Mouse (Mus musculus) A20 (cell line): ENCODE measurements around the gene Neu3.

Experiments
- DNase-seq: peaks from one replicate; pipeline ENCODE4 v3.0.0-alpha.2; 2011; ENCODE audit warnings: low read depth, low spot score

The Neu3 gene

DNA sequence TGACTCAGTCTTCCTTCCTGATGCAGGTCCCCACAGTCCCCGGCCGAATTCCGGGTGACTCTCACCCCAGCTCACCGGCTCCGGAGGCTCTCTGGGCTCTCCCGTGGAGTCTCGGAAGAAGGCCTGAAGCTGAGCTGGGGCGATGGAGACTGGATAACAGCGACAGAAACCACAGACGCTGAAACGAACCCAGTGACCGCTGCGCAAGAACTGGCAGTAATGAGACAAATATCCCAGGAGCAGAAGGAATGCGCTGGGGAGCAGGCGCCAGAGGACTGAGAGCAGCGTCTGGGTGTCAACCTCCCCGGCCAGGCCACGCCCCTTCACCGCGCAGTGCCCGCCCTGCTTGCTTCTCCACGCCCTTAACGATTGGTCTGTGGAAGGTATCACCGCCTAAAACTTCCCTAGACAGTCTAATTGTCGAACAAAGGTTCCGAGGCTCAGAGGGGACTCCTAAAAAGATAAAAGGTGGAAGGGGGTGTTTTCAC, at the start of gene Neu3:
Gene Neu3, minus strand, starts transcription at position 335 of the 488 bp plus-strand sequence.
- DNase-seq, result peak; percentile 93

DNA sequence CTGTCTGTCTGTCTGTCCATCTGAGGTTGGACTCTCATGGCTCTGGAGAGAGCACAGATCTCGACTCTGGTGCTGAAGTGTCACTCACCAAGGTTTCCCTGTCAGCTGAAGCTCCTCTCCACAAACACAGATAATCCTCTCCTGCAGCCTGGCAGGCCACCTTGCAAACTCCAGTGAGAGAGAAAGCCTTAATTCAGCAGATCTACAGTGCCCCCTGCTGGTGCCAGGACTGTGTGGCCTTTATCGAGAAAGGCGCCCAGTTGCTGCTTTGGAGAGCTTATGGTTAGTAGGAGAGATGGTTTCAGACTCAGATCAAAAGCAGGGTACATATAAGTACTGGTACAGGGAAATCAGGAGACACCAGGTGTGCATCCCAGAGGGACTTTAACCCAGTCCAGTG, 48.1 kb upstream of the Neu3 start:
- DNase-seq, result peak; percentile 86

DNA sequence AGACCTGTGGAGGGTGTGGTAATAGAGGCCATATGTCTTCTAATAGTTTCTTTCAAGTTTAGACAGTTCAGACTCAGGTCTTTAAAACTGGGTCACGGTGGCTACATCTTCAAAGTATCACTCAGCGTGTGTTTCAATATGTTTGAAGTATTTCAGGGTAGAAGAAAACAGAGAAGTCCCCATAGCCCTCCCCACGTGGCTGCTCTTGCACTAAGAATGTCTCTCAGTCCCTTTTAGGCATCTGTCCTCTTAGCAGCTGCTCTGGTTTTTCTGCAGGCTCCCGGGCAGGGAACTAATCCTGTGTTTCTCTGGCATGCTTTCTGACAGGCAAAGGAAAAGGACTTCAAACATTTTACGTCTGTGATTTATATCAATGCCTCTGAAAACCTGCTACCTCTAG, 47.7 kb upstream of the Neu3 start:
- DNase-seq, result no peak

DNA sequence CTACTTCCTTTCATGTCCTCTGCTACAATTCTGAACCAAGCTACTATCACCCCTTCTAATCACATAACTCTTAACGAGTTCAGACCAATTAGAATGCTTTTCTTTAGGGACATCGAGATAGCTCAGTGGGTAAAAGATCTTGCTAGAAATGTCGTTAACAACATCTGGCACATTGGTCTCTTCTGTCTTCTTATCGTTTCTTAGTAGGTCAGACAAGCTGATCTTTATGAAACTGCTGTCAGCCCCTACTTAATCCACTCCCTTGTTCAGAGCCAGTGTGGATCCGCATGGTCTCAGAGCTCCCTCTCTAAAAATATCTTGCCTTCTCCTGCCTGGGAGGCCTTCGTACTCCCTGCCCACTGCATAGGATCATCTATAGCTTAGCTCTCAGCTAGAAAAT, 45.7 kb upstream of the Neu3 start:
- no peak for DNase-seq

DNA sequence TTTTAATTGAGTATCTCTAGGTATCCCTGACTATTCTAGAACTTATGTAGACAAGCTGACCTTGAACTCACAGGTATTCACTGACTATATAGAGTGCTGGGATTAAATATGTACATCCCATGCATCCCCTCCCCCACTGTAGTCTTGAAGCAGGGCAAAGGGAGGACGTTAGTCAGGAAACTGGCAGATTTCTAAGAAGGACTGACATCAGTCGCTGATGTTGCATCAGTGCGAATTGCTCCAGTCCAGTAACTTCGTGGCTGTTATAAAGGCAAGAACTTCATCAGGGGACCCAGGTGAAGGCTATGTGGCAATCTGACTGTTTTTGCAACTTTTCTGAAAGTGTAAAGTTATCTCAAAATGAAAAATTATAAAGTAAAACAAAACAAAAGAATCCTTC, 41.1 kb upstream of the Neu3 start:
- no peak for DNase-seq

DNA sequence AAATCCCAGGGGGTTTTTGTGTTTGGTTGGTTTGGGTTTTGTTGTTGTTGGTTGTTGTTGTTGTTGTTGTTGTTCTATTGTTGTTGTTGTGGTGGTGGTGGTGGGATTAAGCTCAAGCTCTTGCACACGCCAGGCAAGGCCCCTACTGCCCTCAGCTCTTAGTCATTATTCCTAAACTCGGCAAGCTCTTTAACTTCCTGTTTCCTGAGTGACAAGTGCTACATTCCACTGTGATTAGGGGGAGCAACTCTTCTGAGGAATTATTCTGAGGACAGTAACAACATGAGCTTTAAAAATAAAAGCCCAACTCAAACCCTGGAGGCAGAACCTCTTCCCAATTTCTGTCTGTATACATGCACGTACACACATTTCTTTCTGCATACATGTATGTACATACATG, 37.0 kb upstream of the Neu3 start:
- DNase-seq, result no peak

DNA sequence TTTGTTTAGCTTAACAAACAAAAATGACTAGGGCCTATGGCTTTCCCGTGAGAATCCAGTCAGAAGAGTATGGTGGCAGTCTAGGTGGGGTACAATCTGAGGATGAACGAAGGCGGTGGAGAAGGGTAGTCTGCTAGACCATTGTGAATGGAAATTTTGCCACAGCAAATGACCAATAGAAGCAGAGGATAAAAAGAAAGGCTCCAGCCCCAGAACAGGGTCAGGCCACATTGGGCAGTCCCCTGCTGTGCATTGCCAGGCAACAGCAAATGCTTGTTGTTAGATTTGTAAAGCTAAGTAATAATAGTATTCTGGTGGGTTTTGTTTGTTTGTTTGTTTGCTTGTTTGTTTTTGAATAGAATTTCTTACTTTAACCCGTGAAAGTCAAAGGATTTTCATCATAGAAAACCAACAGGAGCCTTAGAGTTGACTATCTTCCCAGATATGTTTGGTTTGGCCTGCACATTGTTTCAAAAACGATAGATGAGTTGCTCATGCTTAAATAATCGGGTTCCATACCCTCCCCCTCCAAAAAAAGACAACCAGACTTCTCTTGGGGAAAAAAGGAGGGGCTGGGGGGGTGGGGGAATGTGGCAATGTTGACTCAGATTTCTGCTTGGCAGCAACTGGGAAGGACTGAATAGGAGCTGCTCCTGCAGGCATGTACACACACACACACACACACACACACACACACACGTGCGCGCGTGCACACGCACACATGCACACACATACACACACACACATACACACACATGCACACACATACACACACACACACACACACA, 36.2 kb upstream of the Neu3 start:
- DNase-seq, result no peak

DNA sequence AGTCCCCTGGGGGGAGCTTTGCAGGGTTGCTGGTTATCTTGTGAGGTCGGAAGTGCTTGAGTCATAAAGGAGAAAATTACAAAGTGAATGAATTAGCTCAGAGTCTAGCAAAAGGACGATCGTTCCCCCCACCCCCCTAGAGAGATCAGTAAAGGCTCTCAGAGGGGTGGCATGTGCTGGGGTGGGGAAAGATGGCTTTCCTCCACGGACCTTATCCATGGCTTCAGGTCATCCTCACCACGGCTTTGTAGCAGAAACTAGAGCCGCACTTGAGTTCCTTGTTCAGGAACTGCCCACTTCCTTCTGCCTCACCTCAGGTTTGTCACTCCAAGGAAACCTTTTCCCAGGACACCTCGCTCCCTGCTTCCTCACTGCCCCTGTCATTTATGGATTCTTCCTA, 35.1 kb upstream of the Neu3 start, which contains the start of gene Spcs2:
Gene Spcs2, minus strand, starts transcription at position 101 of the 400 bp plus-strand sequence.
- no peak for DNase-seq

DNA sequence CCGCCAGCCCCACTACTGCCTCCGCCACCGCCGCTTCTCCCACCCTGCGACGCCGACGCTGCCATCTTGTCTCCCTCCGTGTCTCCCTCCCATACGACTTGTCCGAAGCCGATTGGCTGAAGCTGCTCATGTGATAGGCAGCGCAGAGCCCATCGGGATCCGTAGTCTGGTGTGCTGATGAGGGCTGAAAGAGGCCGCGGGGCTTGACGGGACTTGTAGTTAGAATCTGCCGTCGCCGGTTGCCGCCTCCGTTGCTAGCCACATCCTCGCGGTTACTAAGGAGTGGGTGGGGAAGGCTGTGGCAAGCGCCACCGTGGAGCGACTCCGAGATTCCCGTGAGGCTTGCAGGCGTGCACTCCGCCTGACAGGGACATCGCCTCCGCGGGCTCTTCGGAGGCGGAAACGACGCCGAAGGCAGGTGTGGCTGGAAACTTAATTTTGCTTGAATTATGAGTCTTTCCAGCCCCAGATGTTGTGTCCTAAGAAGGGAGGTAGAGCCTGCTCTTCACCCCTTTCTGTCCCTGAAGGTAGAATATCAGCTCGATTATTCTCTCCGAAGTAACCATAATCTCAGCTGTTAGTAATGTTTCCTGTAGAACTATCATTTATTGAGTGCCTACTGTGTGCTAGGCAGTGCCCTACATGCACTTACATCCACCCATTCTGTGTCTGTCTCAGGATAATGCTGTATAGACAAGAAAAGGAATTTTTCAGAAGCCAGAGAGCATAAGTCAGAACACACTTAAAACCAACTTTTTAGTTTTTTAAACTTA, 30.8 kb upstream of the Neu3 start, which contains the start of gene Xrra1:
Gene Xrra1, plus strand, starts transcription at position 304 of the 773 bp plus-strand sequence.
- peak; percentile 96 for DNase-seq

DNA sequence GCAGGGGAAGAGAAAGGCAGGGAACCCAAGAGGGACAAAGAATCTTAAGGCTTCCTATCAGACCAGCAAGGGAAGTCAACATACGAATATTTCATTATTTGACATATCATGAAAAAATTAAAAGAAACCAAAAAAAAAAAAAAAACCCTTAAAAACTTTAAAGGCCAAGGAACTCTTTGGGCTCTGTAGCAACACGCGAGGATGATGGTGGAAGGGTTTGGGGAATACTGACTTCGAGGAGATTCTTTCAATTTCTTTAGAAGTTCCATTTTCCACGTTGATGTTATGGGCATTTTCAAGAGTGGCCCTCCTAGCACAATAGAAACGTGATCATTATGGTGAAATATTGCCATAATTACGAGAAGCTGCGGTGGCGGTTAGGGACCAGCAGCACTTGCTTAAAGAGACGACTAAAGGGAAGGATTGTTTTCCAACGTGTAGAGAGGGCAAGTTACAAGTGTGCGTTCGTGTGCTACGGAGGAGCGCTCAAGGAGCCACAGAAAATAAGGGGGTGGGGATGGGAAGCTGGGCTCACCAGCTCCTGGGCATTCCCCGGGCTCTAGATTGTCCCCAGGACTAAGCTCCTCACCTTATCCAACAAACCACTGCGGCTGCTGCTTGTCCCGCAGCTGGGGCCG, 30.1 kb upstream of the Neu3 start:
- no peak for DNase-seq

DNA sequence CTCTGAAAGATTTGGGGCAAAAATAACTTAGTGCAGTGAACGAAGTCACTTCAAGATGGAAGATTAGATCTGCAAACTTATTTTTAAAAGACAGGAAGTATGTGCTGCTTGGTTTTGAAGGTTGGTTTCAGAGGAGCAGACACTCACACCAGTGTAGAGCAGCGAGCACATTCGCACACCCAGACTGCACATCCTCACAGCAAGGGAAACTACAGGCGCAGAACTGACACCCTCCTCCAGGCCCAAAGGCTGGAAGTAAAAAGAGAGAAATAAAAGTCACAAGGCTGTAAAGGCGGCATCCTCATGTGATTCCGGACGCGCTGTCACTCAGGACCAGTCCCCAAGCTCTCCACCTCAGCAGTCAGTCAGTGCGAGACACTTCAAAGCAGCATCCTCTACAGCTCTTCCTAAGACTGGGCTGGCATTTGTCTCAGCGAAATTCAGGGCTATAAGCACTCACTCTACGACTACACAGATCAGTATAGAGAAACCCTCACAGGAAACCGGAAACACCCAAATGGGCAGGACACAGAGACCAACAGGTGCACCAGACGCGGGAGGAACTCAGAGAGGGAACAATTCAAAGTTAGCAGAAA, 28.1 kb upstream of the Neu3 start:
- DNase-seq, result peak; percentile 70

DNA sequence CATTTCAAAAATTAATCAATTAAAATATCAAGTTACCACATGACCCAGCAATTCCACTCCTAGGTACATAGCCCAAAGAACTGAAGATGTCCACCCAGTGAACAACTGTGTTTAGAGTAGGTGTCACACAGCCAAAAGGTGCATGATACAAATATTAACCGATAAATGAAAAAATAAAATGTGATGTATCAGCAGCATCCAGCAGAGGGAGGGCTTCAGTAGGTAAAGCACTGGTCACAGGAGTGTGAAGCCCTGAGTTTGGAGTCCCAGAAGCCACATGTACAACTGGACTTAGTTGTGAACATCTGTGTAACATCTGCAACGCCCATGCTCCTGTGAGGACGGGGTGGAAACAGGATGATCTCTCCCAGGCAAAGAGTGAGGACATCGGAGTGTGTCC, 26.1 kb upstream of the Neu3 start:
- no peak for DNase-seq

DNA sequence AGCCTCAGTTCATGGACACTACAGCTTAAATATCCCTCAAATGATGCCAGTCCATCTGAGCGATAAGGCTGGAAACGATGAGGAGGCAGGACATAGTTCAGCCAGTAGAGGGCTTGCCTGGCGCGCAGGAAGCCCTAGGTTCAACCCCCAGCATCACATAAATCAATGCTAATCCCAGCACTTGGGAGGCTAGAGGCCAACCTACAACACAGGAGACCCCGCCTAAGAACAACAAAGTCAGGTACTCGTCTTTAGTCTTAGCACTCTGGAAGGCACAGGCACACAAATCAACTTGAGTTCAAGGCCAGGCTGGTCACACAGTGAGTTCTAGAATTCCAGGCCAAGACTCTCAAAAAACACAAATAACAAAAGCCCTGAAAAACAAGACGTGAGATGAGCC, 25.1 kb upstream of the Neu3 start:
- DNase-seq, result no peak

DNA sequence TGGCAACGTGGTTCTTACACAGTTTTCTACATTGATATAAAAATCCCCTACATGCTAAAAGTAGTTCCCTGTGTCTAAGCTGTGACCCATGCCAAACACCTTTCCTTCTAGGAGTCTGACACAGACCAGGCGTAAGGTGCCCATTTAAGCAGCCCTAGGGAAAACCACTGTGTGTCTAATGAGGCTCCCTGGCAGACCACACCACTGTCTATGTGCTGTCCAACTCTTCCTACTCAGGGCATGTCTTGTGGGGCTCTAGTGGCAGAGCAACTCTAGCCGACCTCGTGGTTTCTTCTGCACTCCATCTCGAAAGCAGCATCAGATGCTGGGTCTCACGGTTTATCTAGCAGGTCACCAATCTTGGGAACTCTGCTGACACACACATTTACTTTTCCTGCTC, 23.4 kb upstream of the Neu3 start:
- peak; percentile 59 for DNase-seq

DNA sequence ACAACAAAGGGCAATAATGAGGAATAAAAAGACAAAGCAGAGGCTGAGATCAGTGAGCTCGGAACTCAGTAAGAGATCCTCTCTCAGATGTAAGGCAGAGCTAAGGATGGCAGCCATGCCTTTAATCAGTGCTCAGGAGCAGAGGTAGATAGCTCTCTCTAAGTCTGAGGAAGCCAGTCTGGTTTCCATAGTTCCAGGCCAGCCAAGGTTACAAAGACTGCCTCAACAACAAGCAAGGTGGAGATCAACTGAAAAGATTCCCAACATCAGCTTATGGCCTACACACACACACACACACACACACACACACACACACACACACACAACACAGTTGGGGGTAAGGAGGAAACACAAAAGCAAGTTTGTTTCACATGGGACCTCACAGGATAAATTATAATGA, 22.9 kb upstream of the Neu3 start:
- DNase-seq, result peak; percentile 58

DNA sequence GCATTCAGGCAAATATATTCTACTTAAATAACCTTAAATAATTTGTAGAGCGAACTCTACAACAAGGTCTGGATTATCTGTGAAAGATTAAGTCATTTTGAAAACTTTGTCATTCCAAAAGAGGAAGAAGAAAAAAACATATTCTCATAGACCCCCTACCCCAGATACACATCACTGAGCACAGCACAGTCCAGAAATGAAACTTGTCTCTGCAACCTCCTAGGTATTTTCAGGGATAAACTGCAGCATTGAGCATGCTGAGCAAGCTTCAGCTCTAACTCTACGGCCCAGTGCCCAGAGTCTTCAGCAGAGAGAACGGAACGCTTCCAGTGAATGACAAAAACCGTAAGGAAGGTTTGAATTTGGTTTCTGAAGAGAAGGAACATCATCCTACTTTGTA, 22.3 kb upstream of the Neu3 start:
- peak; percentile 83 for DNase-seq

DNA sequence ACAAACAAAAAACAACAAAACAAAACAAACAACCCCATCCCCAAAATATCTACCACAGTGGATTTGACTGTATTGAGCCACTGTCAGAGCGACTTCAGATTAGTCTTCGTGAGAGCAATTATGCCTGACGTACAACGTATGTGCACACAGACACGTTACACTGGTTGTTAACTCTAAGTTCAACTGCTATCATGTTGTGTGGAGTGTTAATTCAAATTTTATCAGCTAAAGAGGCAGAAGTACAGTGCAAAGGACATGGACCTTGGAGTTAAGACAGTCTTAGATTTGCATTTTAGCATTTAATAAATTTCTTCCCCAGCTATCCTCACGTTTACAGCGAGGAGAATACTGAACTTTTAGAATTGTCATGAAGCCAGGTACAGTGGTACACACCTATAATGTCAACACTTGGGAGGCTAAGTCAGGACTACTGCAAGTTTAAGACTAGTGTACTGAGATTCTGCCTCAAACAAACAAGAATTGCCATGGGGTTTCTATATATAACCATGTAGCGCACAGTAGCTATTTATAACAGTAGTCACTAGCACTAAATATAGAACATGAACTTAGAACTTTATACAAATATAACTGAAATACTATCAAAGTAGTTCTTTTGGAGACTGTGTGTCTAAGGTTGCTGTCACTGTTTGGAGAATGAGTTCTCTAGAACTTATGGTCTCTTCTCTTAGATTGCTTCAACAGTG, 17.5 kb upstream of the Neu3 start:
- no peak for DNase-seq

DNA sequence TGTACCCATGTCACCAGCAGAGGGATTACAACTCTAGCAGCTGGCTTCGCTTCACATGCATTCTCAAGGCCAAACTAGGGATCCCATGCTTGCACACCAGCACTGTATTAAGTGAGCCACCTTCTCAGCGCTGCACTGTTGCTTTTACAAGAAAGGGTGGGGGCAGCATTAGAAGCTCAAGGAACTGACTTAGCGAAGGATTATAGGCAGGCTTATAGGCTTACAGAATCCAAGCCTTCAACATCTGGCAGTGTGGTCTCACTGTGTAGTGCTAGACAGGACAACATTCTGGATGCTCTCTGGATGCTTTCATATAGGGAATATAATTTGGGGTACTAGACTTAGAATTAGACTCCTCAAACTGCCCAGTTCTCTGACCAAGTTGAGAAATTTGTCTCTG, 10.0 kb upstream of the Neu3 start:
- no peak for DNase-seq

DNA sequence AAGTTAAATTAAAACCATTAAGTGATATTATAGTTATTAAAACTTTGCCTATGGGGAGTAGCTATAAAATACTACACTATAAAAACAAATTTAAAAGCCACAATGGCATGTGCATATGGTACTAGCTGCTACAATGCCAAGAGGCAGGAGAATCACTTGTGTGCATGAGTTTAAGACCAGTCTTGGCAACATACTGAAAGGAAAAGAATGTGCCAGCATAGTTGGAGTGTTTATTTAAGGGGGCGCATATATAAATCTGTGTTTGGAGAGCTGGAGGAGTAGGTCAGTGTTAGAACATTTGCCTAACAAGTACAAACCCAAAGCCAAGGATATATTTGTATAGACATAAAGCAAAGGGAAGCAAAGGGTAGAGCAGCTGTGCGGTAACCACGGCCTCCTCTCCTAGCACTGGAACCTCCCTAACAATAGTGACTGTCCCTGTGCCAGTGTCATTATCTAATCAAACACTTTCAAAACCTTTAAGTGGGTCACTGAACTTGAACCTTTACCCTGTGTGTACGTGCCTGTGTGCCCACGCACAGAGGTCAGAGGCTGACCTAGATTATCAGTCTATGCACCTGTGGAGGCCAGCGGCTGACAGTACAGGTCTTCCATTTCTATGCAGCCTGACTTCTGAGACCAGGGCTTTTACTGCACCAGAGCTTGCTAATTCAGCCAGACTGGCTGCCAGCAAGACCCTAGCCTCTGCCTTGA, 9.3 kb upstream of the Neu3 start:
- DNase-seq, result no peak

DNA sequence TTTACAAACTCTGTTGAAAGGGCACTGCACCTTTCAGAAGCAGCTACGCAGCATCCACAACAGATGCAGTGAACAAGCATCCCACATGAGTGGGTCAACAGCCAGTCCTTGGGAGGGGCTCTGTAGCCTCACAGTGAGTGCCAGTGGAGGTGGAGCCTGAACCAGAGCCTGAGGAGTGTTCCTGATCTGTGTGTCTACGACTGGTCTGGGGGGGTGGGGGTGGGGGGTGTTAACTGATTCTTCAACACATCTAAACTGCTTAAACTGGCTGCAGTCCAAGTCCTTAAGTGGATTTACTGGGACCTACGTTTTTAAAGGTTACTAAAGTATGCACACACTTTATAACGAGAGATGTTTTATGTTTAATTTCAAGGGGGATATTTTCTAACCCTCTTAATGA, 8.6 kb upstream of the Neu3 start:
- DNase-seq, result no peak
